Mouse (Mus musculus) layer of hippocampus, postnatal 25 days (tissue): ENCODE data around the gene Kdm5a. TPM values are rescaled to one million over a fixed set of nuclear protein-coding genes. Genes with fewer than 3 reads are reported as not detected.

Source experiments
- DNase-seq, 2 experiments: peaks; one replicate each; pipeline ENCODE4 v3.0.0; 2022; ENCODE audit warnings: mixed read lengths in 2 of 2, low spot score in 1 of 2; ENCODE audit errors: extremely low spot score in 1 of 2
- total RNA-seq, 2 experiments: library from RNA; stranded (reverse); gene quantifications; 2 replicates each; pipeline ENCODE4 v1.2.3; 2021

The Kdm5a gene
- total RNA-seq, 2 experiments from 2014 or later = 38.9 to 49.5 TPM

GRCm38 (mm10) chr6:120438161-120438560, 74.2 kb downstream of the Kdm5a start:
- DNase-seq = no peak

DNA sequence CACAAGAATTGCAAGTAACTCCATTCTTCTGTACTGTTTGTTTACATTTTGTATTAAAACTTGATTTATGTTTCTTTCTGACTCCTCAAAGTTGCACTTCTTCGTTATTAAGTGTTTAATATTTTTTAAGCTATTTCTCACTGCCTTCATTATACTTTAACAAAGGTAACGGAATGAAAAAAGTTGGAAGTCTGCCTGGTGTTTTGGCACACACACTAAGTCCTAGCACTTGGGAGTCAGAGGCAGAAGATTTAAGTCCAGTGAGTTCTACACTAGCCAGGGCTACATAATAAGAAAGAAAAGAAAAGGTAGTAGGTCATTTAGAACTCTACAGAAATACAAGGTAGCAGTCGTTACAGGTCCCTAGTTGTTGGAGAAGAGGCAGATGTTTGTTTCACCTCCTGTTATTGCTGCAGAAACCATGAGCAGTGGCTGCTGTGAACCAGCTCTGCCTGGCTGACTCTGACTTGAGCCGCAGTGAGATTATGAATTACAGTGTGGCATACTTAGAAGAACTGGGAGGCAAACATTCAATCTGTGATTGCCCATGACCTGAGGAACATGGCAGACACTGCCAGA, 78.3 kb downstream of the Kdm5a start:
- no peak for DNase-seq

DNA sequence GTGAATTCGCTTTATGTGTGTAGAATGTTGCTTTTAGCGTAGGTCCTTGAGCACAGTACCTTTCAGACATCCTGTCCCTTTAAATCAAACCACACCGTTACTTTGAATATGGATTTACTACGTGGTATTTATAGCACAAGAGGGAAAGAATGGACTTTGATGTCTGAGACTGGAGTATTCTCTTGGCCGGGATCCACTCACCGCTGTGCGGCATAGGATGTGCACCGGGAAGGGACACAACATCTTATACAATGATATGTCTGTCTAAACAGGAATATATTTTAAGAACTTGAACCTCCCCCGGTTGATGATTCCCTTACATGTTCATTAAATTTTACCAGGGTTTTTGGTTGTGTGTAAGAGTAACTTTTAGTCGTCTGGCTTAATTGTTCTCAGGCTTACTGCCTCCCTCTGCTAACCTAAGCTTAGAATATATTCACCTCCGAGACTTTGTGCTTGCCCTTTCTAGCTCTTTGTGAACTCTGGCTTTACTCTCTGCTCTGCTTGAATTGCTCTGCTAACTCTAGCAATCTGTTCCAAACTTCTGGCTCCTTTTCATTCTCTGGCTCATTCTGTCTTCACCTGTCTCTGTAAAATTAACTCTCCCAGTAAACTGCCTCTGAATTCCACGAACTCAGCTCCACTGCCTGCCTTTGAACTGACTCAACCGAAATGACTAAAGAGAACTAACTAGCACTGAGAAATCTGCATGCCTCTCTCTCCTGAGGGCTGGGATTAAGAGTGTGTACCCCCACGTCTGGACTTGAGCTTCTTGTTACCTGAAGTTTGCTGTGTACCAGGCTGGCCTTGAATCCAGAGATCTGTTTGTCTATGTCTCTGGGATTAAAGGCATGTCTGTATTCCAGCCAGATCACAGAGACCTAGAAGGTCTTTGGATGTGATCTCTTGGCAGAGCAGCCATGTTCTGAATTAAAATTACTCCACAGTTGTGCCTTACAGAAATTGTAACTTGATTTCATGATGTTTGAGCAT, 79.7 kb downstream of the Kdm5a start:
- no peak for DNase-seq

DNA sequence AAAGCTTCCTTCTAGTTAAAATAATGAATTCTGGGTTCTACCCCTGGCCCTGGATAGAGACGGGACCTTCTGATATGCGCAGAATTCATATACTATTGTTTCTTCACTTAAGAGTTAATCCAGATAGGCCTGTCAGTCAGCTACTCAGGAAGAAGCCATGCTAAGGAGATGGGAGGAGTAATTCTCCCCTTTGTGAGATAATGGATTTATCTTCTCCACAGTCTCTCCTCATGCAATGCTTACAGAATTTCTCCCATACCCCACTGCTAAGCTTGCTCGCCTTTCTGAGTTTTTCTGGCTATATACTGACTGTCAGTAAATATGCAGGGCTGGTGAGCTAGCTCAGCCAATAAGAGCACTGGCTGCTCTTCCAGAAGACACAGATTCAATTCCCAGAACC, 86.3 kb downstream of the Kdm5a start:
- DNase-seq = no peak

- no peak for DNase-seq
These were observed 88.6 kb downstream of the Kdm5a start for GRCm38 (mm10) chr6:120452384-120453102.

DNA sequence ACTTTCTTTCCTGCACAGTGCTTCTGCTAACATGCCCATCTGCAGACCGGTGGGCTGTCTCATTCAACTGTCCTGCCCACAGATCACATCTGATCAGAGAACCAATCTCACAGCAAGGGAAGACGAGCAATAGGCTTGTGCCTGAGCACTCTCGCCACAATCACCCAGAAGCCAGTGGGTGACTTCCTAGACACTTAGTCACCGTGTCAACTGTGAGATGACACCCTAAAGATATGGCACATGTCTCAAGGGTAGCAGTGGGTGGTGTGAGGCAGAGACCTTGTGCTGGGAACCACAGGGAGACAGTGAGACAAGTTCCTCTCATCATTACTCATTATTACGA, 89.2 kb downstream of the Kdm5a start:
- no peak for DNase-seq

GRCm38 (mm10) chr6:120453556-120453955, 89.6 kb downstream of the Kdm5a start:
- no peak for DNase-seq

DNA sequence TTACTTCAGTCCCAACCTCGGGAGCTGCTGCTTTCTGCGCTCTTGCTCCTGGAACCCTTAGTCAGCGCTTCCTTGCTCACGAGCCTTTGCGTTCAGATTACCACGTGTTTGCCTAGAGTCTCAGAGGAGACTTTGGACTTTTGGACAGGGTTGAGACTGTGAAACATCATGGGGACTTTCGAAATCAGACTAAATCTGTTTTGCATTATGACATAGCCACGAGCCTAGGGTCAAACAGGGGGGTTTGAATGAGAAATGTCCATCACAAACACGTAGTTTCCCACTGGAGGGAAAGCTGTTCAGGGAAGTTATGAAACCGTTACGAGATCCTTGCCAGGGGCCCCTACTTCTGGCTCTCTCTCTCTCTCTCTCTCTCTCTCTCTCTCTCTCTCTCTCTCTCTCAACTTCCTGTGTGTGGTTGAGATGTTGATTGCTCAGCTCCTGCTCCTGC, 90.7 kb downstream of the Kdm5a start:
- DNase-seq = no peak

DNA sequence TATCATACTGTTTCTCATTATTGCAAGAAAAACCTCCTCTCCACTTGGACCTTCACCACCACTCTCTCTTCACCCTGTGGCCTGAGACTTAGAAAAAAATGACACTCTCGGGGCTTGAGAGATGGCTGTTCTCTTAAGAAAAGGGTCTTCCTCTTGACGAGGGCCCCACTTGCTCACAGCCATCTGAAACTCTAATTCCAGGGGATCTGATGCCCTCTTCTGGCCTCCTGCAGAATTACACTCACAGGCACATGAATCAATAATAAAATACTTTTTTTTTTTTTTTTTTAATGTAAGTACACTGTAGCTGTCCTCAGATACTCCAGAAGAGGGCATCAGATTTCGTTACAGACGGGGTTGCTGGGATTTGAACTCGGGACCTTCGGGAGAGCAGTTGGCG, 93.2 kb downstream of the Kdm5a start:
- DNase-seq = no peak

- DNase-seq = no peak
These were observed 93.8 kb downstream of the Kdm5a start for GRCm38 (mm10) chr6:120457751-120458150.

GRCm38 (mm10) chr6:120461217-120461616, 97.3 kb downstream of the Kdm5a start:
- DNase-seq = no peak

DNA sequence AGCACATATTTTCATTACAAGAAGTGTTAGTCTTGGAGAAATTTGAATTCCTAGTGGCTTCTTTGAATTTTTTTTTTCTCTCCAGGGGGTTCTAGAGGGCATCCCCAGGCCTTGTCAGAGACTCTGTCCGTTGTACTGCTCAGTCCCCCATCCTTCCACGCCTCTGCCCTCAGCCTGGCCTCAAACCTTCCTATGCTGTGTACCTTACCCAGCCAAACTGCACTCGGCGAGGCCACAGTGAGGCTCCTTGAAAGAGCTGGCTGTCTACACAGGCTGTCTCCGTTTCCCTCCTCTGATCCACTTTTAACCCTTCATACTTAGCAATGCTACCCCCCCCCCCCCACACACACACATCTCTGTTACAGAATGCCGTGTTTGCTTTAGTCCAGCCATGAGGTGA, 98.3 kb downstream of the Kdm5a start:
- no peak for DNase-seq

GRCm38 (mm10) chr6:120463086-120463871, 99.4 kb downstream of the Kdm5a start, which contains the start of gene Il17ra:
Gene Il17ra, plus strand, starts transcription at chr6:120463247.
- DNase-seq = peak in 1 of 2 experiments; percentile 50

DNA sequence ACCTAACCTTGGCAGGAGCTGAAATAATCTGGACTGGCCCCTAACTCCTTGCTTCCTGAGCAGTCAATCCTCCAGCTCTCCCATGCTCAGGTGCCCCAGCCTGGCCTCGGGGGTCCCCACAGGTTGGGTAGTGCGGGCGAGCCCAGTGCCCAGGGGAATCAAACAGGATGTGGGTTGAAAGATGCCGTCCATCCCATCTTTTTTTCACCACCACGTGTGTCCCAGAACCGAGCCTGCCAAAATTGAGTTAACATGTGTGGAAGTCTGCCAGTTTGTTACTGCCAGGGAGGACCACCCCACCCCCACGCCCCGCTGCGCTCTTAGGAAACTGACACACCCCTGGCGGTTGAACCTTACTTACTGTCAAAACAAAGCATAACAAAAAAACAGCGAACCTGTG, 100.0 kb downstream of the Kdm5a start:
- DNase-seq = no peak

- DNase-seq = no peak
These were observed 100.5 kb downstream of the Kdm5a start for GRCm38 (mm10) chr6:120464406-120464939.

DNA sequence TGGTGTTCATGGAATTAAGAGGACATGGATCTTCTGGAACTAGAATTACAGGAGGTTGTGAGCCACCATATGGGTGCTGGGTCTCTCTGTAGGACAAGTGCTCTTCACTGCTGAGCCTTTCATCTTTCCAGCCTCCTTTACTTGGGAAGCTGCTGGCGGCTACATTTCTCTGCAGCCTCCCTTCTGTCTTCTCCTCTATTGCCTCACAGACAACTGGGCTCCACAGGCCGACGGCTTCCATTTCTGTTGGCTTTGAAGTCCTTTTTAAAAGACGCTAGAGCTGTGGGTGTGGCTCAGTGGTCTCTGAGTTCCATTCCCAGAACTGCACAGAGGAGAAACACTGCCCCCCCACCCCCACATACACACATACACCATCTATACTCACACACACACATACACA, 101.5 kb downstream of the Kdm5a start:
- no peak for DNase-seq

DNA sequence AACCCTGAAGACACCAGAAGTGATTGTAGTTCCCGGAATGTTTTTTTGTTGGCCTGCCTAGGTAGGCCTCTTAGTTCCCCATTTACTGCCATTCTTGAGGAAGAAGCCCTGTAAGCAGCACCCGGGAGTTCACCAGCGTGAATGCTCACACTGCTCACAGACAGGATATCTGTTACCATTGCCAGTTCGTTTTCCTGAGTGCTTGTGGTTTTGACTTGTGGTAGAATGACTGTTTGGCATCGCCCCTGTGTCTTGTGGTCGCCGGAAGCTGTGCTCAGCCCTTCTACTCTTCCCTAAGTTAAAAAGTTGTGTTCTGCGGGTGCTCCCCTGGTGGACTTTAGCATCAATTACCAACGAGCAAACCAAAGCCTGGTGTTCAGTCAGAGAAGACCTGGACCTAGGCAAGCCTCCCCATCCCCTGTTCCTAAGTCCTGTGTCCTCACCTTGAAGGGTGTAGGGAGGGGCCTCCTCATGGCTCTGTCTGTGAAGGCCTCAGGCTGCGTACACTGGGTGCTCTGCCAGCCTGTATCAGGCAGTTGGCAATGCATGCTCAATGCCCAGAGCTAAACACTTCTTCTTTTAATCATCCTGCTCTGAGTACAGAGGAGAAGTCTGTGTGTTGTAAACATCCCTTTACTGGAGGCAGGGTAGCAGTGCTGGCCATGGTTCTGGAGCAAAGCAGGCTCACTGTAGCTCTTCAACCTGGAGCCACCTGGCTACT, 102.8 kb downstream of the Kdm5a start:
- DNase-seq = no peak

DNA sequence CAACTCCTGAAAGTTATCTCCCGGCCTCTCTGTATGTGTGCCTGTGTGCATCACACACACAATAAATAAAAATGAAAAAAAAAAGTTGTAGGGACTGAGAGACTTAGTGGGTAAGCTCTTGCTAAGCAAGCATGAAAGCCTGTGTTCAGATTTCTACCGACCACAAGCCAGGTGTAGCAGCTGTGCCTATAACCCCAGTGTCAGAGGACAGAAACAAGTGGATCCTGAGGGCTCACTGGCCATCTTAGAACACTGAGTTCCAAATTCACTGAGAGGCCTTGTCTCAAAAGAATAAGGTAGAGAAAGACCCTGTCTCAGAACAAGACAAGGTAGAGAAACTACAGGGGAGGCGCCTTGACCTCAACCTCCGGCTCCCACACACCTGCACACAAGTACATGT, 104.3 kb downstream of the Kdm5a start:
- DNase-seq = no peak

- no peak for DNase-seq
These were observed 105.3 kb downstream of the Kdm5a start for GRCm38 (mm10) chr6:120469268-120469667.
